Mouse (Mus musculus) erythroblast, embryonic 14.5 days (primary cell): Measurements from ENCODE around the gene Sppl3.

ENCODE experiments used
- GATA1 ChIP-seq: IDR thresholded peaks from 2 replicates; pipeline ENCODE4 v1.6.1; 2012; ENCODE audit warnings: low read length, inconsistent platforms, mixed read lengths
- TAL1 ChIP-seq: IDR thresholded peaks from 3 replicates; pipeline ENCODE4 v1.6.1; 2012; ENCODE audit warnings: low read length, inconsistent platforms, mixed read lengths

DNA sequence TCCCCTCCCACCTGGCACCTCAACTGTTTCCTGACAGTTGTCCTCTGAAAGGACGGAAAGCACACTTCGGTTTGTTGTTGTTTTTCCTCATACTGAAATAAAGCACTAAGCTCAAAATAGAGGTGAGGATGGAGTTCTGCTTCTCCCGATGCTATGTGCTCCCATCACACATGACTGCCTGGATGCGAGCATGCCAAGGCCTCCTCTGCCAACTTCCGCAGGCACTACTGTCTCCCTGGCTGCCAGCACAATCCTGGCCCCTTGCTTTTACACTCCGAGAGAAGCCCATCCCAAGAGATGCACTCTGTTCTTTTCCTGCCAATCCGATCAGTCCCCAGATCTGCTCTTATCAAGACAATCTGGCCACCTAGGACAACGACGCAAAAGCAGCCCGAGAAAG lies 132.6 kb downstream of the Sppl3 start:
- TF ChIP-seq GATA1: no peak
- TF ChIP-seq TAL1: no peak
